Mouse (Mus musculus) midbrain, postnatal 0 days (tissue): ENCODE measurements at regions not wholly inside any gene's neighbourhood (a gene's known extent, or its start where the extent isn't known, plus 50 kb on each side); places are given as distances from the start of the nearest gene placed in this dataset.
"Not testable (repeated sequence)": the region's sequence is repeated elsewhere in the genome, so short reads cannot be mapped to it uniquely, and the experiment has no call there.

Experiments used
- ATAC-seq: fragments of 200-750 bp; cut with Nextera tagmentation; 2 replicates; pipeline ENCODE4 v1.8.0; 2017; ENCODE audit warnings: moderate number of reproducible peaks, mild to moderate bottlenecking, moderate TSS enrichment, moderate library complexity; ENCODE audit not compliant: low FRiP score
- DNase-seq: peaks from one replicate; pipeline ENCODE4 v3.0.0-alpha.2; 2015; ENCODE audit warnings: low spot score
- H3K27ac ChIP-seq: fragments of 300-500 bp; sonication (generic); 2 replicates; pipeline ENCODE4 v1.5.1; 2014; ENCODE audit warnings: low read depth, mild to moderate bottlenecking, low read length, mixed read lengths
- H3K27me3 ChIP-seq: fragments of 300-500 bp; sonication (generic); 2 replicates; pipeline ENCODE4 v1.6.1; 2014; ENCODE audit warnings: low read length, control low read depth, mixed read lengths; ENCODE audit not compliant: insufficient read depth
- H3K36me3 ChIP-seq: fragments of 300-500 bp; sonication (generic); 2 replicates; pipeline ENCODE4 v1.6.1; 2014; ENCODE audit warnings: low read length, control low read depth, mixed read lengths; ENCODE audit not compliant: insufficient read depth
- H3K4me1 ChIP-seq: fragments of 300-500 bp; sonication (generic); 2 replicates; pipeline ENCODE4 v1.6.1; 2014; ENCODE audit warnings: mild to moderate bottlenecking, control low read depth, antibody characterized with exemption, low read length, mixed read lengths; ENCODE audit not compliant: insufficient read depth
- H3K4me2 ChIP-seq: fragments of 300-500 bp; sonication (generic); 2 replicates; pipeline ENCODE4 v1.6.1; 2014; ENCODE audit warnings: low read depth, mild to moderate bottlenecking, low read length, mixed read lengths; ENCODE audit not compliant: poor library complexity, severe bottlenecking
- H3K4me3 ChIP-seq: fragments of 300-500 bp; sonication (generic); 2 replicates; pipeline ENCODE4 v1.5.1; 2014; ENCODE audit warnings: low read depth, mild to moderate bottlenecking, low read length, moderate library complexity
- H3K9ac ChIP-seq: fragments of 300-500 bp; sonication (generic); replicated peaks from 2 replicates; pipeline ENCODE4 v1.6.1; 2014; ENCODE audit warnings: mild to moderate bottlenecking, low read length, moderate library complexity, mixed read lengths; ENCODE audit not compliant: poor library complexity, severe bottlenecking
- H3K9me3 ChIP-seq: fragments of 300-500 bp; sonication (generic); 2 replicates; pipeline ENCODE4 v1.6.1; 2016; ENCODE audit warnings: low read length, control low read depth
- CTCF ChIP-seq: IDR thresholded peaks from 2 replicates; pipeline ENCODE4 v1.5.1; 2016; ENCODE audit warnings: antibody characterized with exemption, mild to moderate bottlenecking
- WGBS: fragments of 180-500 bp; shearing (Covaris S2); extraction: QIAGEN DNeasy Blood & Tissue Kit; methylation state at CpG from one replicate; pipeline ENCODE4 v1.1.7; 2014; 5-methylcytosine and 5-hydroxymethylcytosine counted together

GRCm38 (mm10) chr6:73587686-73588085, 118.2 kb upstream of the 4931417E11Rik start:
- TF ChIP-seq CTCF, result no peak
- 77% methylated on average over 2 of the region's 2 CpGs for WGBS
- Histone ChIP-seq H3K36me3 (no peaks in the 10 kb centered on the region), H3K4me3 (no peak overlapping the region), H3K27me3 (no peaks in the 10 kb centered on the region), H3K27ac (no peak overlapping the region), H3K4me2 (no peak overlapping the region), H3K9me3 (no peaks in the 10 kb centered on the region), H3K9ac (no peak overlapping the region), H3K4me1 (no peaks in the 10 kb centered on the region)
- ATAC-seq (no peak), DNase-seq (peak; percentile 24)

- H3K9ac ChIP-seq, result no peak overlapping the region
- H3K4me1 ChIP-seq, result no peaks in the 10 kb centered on the region
- no peaks in the 10 kb centered on the region for H3K36me3 ChIP-seq
- no peak overlapping the region for H3K4me3 ChIP-seq
- no peak overlapping the region for H3K27ac ChIP-seq
- WGBS, result 79% methylated on average over 2 of the region's 2 CpGs
- TF ChIP-seq CTCF, result no peak
- no peak for DNase-seq
- no peak for ATAC-seq
- H3K27me3 ChIP-seq, result no peaks in the 10 kb centered on the region
- H3K9me3 ChIP-seq, result no peaks in the 10 kb centered on the region
- H3K4me2 ChIP-seq, result no peak overlapping the region
Measured at GRCm38 (mm10) chr6:73576708-73577107, 107.2 kb upstream of the 4931417E11Rik start.

- DNase-seq, result no peak
- H3K9me3 ChIP-seq, result no peaks in the 10 kb centered on the region
Measured at GRCm38 (mm10) chr6:73560000-73560399, 90.5 kb upstream of the 4931417E11Rik start.

GRCm38 (mm10) chr6:73530559-73530958, 61.1 kb upstream of the 4931417E11Rik start:
- Histone ChIP-seq H3K27ac (no peak overlapping the region), H3K36me3 (no peaks in the 10 kb centered on the region), H3K9ac (no peak overlapping the region), H3K9me3 (no peaks in the 10 kb centered on the region), H3K4me2 (no peak overlapping the region), H3K4me3 (no peak overlapping the region), H3K27me3 (no peaks in the 10 kb centered on the region), H3K4me1 (no peaks in the 10 kb centered on the region)
- no peak for DNase-seq
- no peak for TF ChIP-seq CTCF
- WGBS, result 57% methylated on average over 1 of the region's 1 CpGs
- ATAC-seq, result no peak

More at GRCm38 (mm10) chr6:73560000-73560399, 90.5 kb upstream of the 4931417E11Rik start:
- Histone ChIP-seq H3K4me3 (no peak overlapping the region), H3K4me2 (no peak overlapping the region), H3K4me1 (no peaks in the 10 kb centered on the region), H3K36me3 (no peaks in the 10 kb centered on the region), H3K9ac (no peak overlapping the region), H3K27me3 (no peaks in the 10 kb centered on the region), H3K27ac (no peak overlapping the region)
- TF ChIP-seq CTCF, result no peak
- ATAC-seq, result no peak
- WGBS, result 81% methylated on average over 2 of the region's 2 CpGs

- no peak for ATAC-seq
Measured at GRCm38 (mm10) chr6:73530098-73530497, 60.6 kb upstream of the 4931417E11Rik start.

GRCm38 (mm10) chr6:73523658-73524057, 54.2 kb upstream of the 4931417E11Rik start:
- no peaks in the 10 kb centered on the region for H3K27me3 ChIP-seq
- no peak overlapping the region for H3K9ac ChIP-seq
- no peak overlapping the region for H3K4me2 ChIP-seq
- no peak overlapping the region for H3K4me3 ChIP-seq
- H3K9me3 ChIP-seq, result no peaks in the 10 kb centered on the region
- H3K27ac ChIP-seq, result no peak overlapping the region
- H3K36me3 ChIP-seq, result no peaks in the 10 kb centered on the region
- no peaks in the 10 kb centered on the region for H3K4me1 ChIP-seq
- ATAC-seq (no peak), DNase-seq (no peak)
- WGBS, result 70% methylated on average over 9 of the region's 9 CpGs
- peak; percentile 37 for TF ChIP-seq CTCF

More at GRCm38 (mm10) chr6:73530098-73530497, 60.6 kb upstream of the 4931417E11Rik start:
- Histone ChIP-seq H3K36me3 (no peaks in the 10 kb centered on the region), H3K9me3 (no peaks in the 10 kb centered on the region), H3K4me1 (no peaks in the 10 kb centered on the region), H3K4me3 (no peak overlapping the region), H3K27ac (no peak overlapping the region), H3K9ac (no peak overlapping the region), H3K4me2 (no peak overlapping the region), H3K27me3 (no peaks in the 10 kb centered on the region)
- no peak for TF ChIP-seq CTCF
- WGBS, result 94% methylated on average over 1 of the region's 1 CpGs
- no peak for DNase-seq

GRCm38 (mm10) chr6:73519894-73520293, 50.4 kb upstream of the 4931417E11Rik start:
- H3K36me3 ChIP-seq, ATAC-seq, H3K4me2 ChIP-seq, H3K4me3 ChIP-seq, H3K27me3 ChIP-seq, H3K9ac ChIP-seq, H3K27ac ChIP-seq, H3K9me3 ChIP-seq, DNase-seq, H3K4me1 ChIP-seq: not testable (repeated sequence)
- WGBS, result 94% methylated on average over 4 of the region's 4 CpGs
